Mouse (Mus musculus) mouse embryonic stem cell (cell line): ENCODE results near the gene 1700030J22Rik.

Experiments used
- in situ Hi-C, 2 experiments: fragments of 300-500 bp; cut with MboI; formaldehyde crosslinking; loops; 1 replicate in 1 of 2; 3 replicates in 1 of 2; pipeline ENCODE4 v1.14.3; 2019 to 2020; ENCODE audit warnings: low sequenced_read_pairs in 2 of 2, low pct_unique_long_range_greater_than_20kb in 1 of 2, mixed read lengths in 1 of 2; ENCODE audit not compliant: unreplicated experiment in 1 of 2

Gene 1700030J22Rik

DNA sequence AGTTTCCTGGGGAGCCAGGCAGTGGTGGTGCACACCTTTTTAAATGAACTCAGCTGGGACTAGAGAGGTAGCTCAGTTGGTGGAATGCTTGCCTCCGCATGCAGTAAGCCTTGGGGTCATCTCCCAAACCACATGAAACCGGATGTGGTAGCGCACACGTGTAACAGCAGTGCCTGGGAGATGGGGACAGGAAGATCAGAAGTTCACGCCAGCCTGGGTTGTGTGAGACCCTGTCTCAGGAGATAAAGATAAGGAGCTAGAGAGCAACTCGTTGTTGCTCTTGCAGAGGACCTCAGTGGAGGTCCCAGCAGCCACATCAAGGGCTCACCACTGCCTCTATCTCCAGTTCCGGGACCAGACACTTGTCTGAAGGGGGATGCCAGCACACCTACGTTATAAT, 55.2 kb downstream of the 1700030J22Rik start:
- in situ Hi-C loops: loop anchor here in 1 of 2 experiments (5.0 kb wide), 1 partner anchor 46 kb away; no protein-coding TSS in a partner anchor

DNA sequence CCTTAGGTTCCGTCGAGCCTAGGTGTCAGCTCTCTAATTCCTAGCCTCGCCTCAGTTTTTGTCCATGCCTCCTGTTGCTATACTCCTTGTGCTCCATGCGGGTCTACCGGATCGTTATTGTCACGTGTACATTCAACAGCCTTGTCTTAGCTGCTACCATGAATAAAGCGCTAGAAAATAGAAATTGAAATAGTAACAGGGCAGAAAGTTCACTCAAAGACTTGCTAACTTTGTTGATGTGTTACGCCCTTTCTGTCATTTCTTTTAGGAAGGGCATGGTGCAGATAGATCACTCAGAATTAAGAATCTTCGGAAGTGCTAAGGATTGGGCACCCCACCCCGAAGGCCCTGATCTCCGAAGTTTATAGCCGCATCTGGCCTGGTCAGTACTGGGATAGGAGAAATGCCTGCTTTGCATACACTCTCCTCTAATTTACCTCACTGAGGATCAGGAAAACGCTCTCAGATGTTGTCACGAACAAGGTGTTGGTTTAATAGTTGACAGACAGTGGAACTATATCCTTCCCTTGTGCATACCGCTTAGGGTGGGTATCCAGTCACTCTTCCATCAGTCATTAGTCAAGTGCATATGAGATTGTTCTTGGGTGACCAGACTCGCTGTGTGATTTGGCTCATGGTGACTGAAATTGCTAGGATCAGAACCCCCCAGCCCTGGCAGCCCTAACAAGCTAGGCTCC, 56.5 kb downstream of the 1700030J22Rik start:
- in situ Hi-C loops: loop anchor here in 1 of 2 experiments (5.0 kb wide), 1 partner anchor 45 kb away; no protein-coding TSS in a partner anchor

DNA sequence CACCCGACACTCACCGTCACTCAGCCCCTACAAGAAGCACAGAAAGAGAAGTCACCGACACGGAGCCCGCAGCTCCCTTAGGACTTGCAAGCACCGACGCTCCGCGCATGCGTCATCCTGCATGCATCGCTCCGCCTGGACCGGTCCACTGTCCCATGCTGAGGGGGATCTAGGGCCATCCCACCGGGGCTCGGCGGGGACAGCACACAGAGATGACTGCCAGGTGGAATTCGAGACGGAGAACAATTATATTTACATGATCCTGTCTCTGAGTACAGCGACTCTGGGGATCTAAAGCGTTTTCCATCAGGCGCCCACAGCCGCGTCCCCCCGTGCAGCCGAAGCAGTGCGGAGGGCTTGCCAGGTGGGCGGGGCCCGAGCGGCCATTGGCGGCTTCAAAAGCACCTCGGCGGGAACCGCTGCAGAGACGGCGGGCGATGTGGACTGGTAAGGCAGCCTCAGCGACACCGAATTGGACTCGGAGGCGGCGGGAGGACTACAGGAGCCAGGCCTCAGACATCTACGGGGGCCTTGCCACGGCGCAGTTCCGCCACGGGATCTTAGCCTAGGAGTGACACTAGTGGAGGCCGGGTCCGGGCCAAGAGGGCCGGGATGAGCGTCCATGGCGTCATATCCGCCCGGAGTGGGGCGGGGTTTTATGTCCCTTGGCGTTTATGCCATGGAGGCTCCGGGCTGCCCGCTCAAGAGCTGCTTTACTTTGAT, 57.3 kb downstream of the 1700030J22Rik start, which contains the start of the genes Cmc2 and Cenpn:
Gene Cmc2 (minus strand): TSS at position 119 of the 723 bp plus-strand sequence.
Gene Cenpn (plus strand): TSS at position 394 of the 723 bp plus-strand sequence.
- in situ Hi-C loops: loop anchor here in 1 of 2 experiments (5.0 kb wide), 1 partner anchor 44 kb away; no protein-coding TSS in a partner anchor

DNA sequence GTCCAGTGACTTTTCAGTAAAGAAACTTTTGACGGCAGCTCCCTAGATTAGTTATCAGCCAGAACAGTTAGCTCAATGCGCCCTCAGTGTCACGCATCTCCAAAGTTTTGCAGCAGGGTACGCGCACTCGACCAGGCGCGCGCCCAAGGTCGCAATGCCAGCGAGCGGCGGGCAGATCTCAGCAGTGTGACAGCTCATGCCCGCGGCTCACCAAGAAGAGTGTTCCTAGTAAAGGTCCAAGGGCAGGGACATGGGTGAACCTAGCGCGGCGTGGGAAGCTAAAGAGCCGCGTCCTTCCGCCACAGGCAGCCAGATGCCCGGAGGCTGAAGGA, 57.8 kb downstream of the 1700030J22Rik start:
- in situ Hi-C loops: loop anchor here in 1 of 2 experiments (5.0 kb wide), 1 partner anchor 44 kb away; no protein-coding TSS in a partner anchor
